Mouse (Mus musculus) thymus, adult 2 months (tissue): ENCODE measurements around the gene Mgam. TPM values are rescaled to one million over a fixed set of nuclear protein-coding genes. Genes with fewer than 3 reads are reported as not detected.

ENCODE experiments used
- DNase-seq: peaks from one replicate; pipeline ENCODE4 v3.0.0; 2021
- H3K27ac ChIP-seq: fragments of 200-500 bp; 2 replicates; pipeline ENCODE4 v1.5.1; 2012; ENCODE audit warnings: low read length, control low read depth; ENCODE audit not compliant: control insufficient read depth, insufficient read depth
- H3K27me3 ChIP-seq: fragments of 200-500 bp; 2 replicates; pipeline ENCODE4 v1.6.1; 2012; ENCODE audit warnings: mild to moderate bottlenecking, low read length, moderate library complexity, mixed read lengths; ENCODE audit not compliant: control insufficient read depth, insufficient read depth
- H3K36me3 ChIP-seq: fragments of 200-500 bp; 2 replicates; pipeline ENCODE4 v1.6.1; 2012; ENCODE audit warnings: mild to moderate bottlenecking, low read length, moderate library complexity; ENCODE audit not compliant: control insufficient read depth, insufficient read depth
- H3K4me1 ChIP-seq: fragments of 200-500 bp; replicated peaks from 2 replicates; pipeline ENCODE4 v1.6.1; 2012; ENCODE audit warnings: low read length; ENCODE audit not compliant: control insufficient read depth, insufficient read depth
- H3K4me3 ChIP-seq: fragments of 200-500 bp; 2 replicates; pipeline ENCODE4 v1.5.1; 2012; ENCODE audit warnings: mild to moderate bottlenecking, low read length, control low read depth, moderate library complexity; ENCODE audit not compliant: control insufficient read depth, insufficient read depth
- CTCF ChIP-seq: fragments of 200-500 bp; IDR thresholded peaks from 2 replicates; pipeline ENCODE4 v1.5.1; 2012; ENCODE audit warnings: mild to moderate bottlenecking, control low read depth, low read length, moderate library complexity, borderline replicate concordance; ENCODE audit not compliant: control insufficient read depth, poor library complexity, insufficient read depth; ENCODE audit errors: extremely low read depth
- POLR2A ChIP-seq: fragments of 200-500 bp; IDR thresholded peaks from 2 replicates; pipeline ENCODE4 v1.6.1; 2012; ENCODE audit warnings: mild to moderate bottlenecking, low read length, control low read depth, moderate library complexity; ENCODE audit not compliant: control insufficient read depth, poor library complexity, insufficient read depth; ENCODE audit errors: extremely low read depth
- WGBS: fragments of 180-500 bp; shearing (Covaris S2); methylation state at CpG from one replicate; pipeline ENCODE4 v1.1.7; 2018; 5-methylcytosine and 5-hydroxymethylcytosine counted together
- polyA plus RNA-seq: library from polyadenylated mRNA; depleted of rRNA; stranded (reverse); fragments of >200 nt; gene quantifications from 2 replicates; pipeline ENCODE4 v1.2.3, GENCODE M21; 2012; rRNA removed

Mgam gene
- polyA plus RNA-seq, 1 experiment = 1.6 TPM

- DNase-seq = no peak
Observed at GRCm38 (mm10) chr6:40783637-40784036, 155.0 kb downstream of the Mgam start.

GRCm38 (mm10) chr6:40784378-40784777 lies 155.7 kb downstream of the Mgam start:
- Histone ChIP-seq H3K4me3 (no peak overlapping the region), H3K27me3 (no peaks in the 10 kb centered on the region), H3K27ac (no peak overlapping the region), H3K36me3 (no peaks in the 10 kb centered on the region), H3K4me1 (no peaks in the 10 kb centered on the region)
- TF ChIP-seq CTCF (no peak), POLR2A (no peak)
- no peak for DNase-seq
- WGBS = 97% methylated on average over 3 of the region's 3 CpGs

More at GRCm38 (mm10) chr6:40783637-40784036, 155.0 kb downstream of the Mgam start:
- Histone ChIP-seq H3K4me3 (no peak overlapping the region), H3K36me3 (no peaks in the 10 kb centered on the region), H3K4me1 (no peaks in the 10 kb centered on the region), H3K27me3 (no peaks in the 10 kb centered on the region), H3K27ac (no peak overlapping the region)
- WGBS = 100% methylated on average over 1 of the region's 1 CpGs
- TF ChIP-seq POLR2A = no peak
- TF ChIP-seq CTCF = no peak

GRCm38 (mm10) chr6:40795077-40795812 lies 166.6 kb downstream of the Mgam start:
- TF ChIP-seq POLR2A (no peak), CTCF (no peak)
- no peak for DNase-seq
- 91% methylated on average over 4 of the region's 4 CpGs for WGBS
- Histone ChIP-seq H3K4me3 (no peak overlapping the region), H3K27me3 (no peaks in the 10 kb centered on the region), H3K36me3 (no peaks in the 10 kb centered on the region), H3K27ac (no peak overlapping the region), H3K4me1 (no peaks in the 10 kb centered on the region)

- H3K36me3 ChIP-seq = no peaks in the 10 kb centered on the region
- DNase-seq = no peak
- no peak overlapping the region for H3K4me3 ChIP-seq
- no peaks in the 10 kb centered on the region for H3K27me3 ChIP-seq
- no peak overlapping the region for H3K27ac ChIP-seq
- H3K4me1 ChIP-seq = no peaks in the 10 kb centered on the region
- WGBS = 70% methylated on average over 5 of the region's 5 CpGs
- TF ChIP-seq CTCF (no peak), POLR2A (no peak)
Observed at GRCm38 (mm10) chr6:40818237-40818902, 189.7 kb downstream of the Mgam start.

Other genes starting within 250 kb of the Mgam start
- 14.7 and 16.3 TPM in 2 replicates for gene E330009J07Rik, start 192.7 kb upstream of the Mgam start, polyA plus RNA-seq
- 0.04 and 0.28 TPM in 2 replicates for gene Wee2, start 189.7 kb upstream of the Mgam start, polyA plus RNA-seq
- 15.9 and 19.4 TPM in 2 replicates for gene Ssbp1, start 157.5 kb upstream of the Mgam start, polyA plus RNA-seq
- gene Tas2r137, start 137.6 kb upstream of the Mgam start, polyA plus RNA-seq = not detected in 2 replicates
- 0.26 and 0.36 TPM in 2 replicates for gene Tas2r108, start 135.3 kb upstream of the Mgam start, polyA plus RNA-seq
- not detected in 2 replicates for gene Prss37, start 109.3 kb upstream of the Mgam start, polyA plus RNA-seq
- gene Olfr461, start 73.8 kb upstream of the Mgam start, polyA plus RNA-seq = not detected in 2 replicates
- gene Olfr460, start 59.3 kb upstream of the Mgam start, polyA plus RNA-seq = not detected in 2 replicates
- 0.62 and 1.2 TPM in 2 replicates for gene Clec5a, start 43.0 kb upstream of the Mgam start, polyA plus RNA-seq
- gene Tas2r138, start 15.5 kb upstream of the Mgam start, polyA plus RNA-seq = 0.13 TPM in 1 of 2 replicates, not detected in the other